Mouse (Mus musculus) kidney, embryonic 16.5 days (tissue): Measurements from ENCODE around the gene Arf5. TPM values are rescaled to one million over a fixed set of nuclear protein-coding genes. Genes with fewer than 3 reads are reported as not detected.
A peak's percentile ranks its signal among the peaks of the same experiment; 100 is the strongest.

Source experiments
- ATAC-seq: fragments of 200-750 bp; cut with Nextera tagmentation; 2 replicates; pipeline ENCODE4 v1.8.0; 2017; ENCODE audit warnings: moderate TSS enrichment; ENCODE audit not compliant: low FRiP score, low TSS enrichment
- H3K27ac ChIP-seq: fragments of 300-500 bp; sonication (generic); 2 replicates; pipeline ENCODE4 v1.5.1; 2014; ENCODE audit warnings: low read length
- H3K27me3 ChIP-seq: fragments of 300-500 bp; sonication (generic); 2 replicates; pipeline ENCODE4 v1.6.1; 2014; ENCODE audit warnings: low read length, control low read depth, mixed read lengths; ENCODE audit not compliant: insufficient read depth
- H3K36me3 ChIP-seq: fragments of 300-500 bp; sonication (generic); 2 replicates; pipeline ENCODE4 v1.6.1; 2014; ENCODE audit warnings: low read length, control low read depth, mixed read lengths; ENCODE audit not compliant: insufficient read depth
- H3K4me1 ChIP-seq: fragments of 300-500 bp; sonication (generic); 2 replicates; pipeline ENCODE4 v1.6.1; 2014; ENCODE audit warnings: low read length, control low read depth, mixed read lengths; ENCODE audit not compliant: insufficient read depth
- H3K4me2 ChIP-seq: fragments of 300-500 bp; sonication (generic); replicated peaks from 2 replicates; pipeline ENCODE4 v1.6.1; 2014; ENCODE audit warnings: low read depth, low read length
- H3K4me3 ChIP-seq: fragments of 300-500 bp; sonication (generic); 2 replicates; pipeline ENCODE4 v1.5.1; 2014; ENCODE audit warnings: mild to moderate bottlenecking, low read length
- H3K9ac ChIP-seq: fragments of 300-500 bp; sonication (generic); replicated peaks from 2 replicates; pipeline ENCODE4 v1.6.1; 2014; ENCODE audit warnings: low read length
- H3K9me3 ChIP-seq: fragments of 300-500 bp; sonication (generic); 2 replicates; pipeline ENCODE4 v1.6.1; 2016; ENCODE audit warnings: low read length, control low read depth
- WGBS: fragments of 180-500 bp; shearing (Covaris S2); extraction: QIAGEN DNeasy Blood & Tissue Kit; methylation state at CpG from one replicate; pipeline ENCODE4 v1.1.7; 2014; 5-methylcytosine and 5-hydroxymethylcytosine counted together
- polyA plus RNA-seq: library from polyadenylated mRNA; unstranded; fragments of >200 nt; fragmentation: Nextera tagmentation; extraction: Ambion mirVana; gene quantifications from 2 replicates; pipeline ENCODE4 v1.2.1, GENCODE M21; 2015

Arf5 gene
- 328 and 350 TPM in 2 replicates for polyA plus RNA-seq

GRCm38 (mm10) chr6:28423313-28423712 is at the start of gene Arf5:
TSS of gene Arf5 (plus strand) at chr6:28423560.
- WGBS = 0% methylated on average over 30 of the region's 42 CpGs
- Histone ChIP-seq H3K27me3 (no peaks in the 10 kb centered on the region), H3K4me3 (peak within 1 kb of the TSS; percentile 89), H3K9me3 (no peaks in the 10 kb centered on the region), H3K27ac (peak within 1 kb of the TSS; percentile 74), H3K4me1 (peaks cover 38% of the 10 kb centered on the region), H3K9ac (peak within 1 kb of the TSS; percentile 94), H3K4me2 (peak within 1 kb of the TSS; percentile 67), H3K36me3 (peaks cover 27% of the 10 kb centered on the region)
- ATAC-seq = peak; percentile 73

DNA sequence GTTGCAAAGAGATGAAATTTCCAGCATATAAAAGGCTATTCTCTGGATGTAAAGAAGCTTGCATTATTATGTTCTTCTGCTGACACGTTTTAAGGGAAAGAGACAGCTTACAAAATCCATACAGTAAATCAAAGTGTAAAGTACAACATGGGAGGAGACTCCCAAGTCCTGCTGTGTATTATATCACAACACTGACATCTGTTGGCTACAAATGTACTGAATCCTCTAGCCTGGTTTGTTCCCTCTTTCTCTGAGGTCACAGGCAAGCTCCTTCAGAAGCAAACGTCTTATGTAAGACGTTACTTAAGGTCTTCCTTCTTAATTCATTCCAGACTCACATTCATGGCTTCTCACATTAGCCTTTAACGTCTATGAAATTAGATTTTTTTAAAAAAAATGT is 41.4 kb upstream of the Arf5 start:
- Histone ChIP-seq H3K27me3 (no peaks in the 10 kb centered on the region), H3K27ac (no peak overlapping the region), H3K9ac (no peak overlapping the region), H3K4me1 (no peaks in the 10 kb centered on the region), H3K4me2 (no peak overlapping the region), H3K9me3 (no peaks in the 10 kb centered on the region), H3K4me3 (no peak overlapping the region), H3K36me3 (no peaks in the 10 kb centered on the region)
- 43% methylated on average over 4 of the region's 4 CpGs for WGBS
- ATAC-seq = no peak

DNA sequence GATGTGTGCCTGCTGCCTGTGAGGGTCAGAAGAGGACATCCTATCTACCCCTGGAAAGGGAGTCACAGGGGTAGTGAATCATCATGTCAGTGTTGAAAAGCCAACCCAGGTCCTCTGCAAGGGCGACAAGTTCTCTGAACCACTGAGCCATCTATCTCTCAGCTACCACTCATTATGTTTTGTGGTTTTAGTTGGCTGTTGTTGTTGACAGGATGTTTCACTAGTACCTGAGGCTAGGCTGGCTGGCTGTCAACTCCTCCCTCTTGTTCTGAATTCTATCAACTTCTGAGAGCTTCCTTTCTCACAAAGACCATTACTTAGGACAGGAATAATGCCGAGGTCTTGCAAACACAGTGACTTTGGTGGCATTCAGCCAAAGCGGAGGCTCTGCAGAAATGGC is 38.2 kb upstream of the Arf5 start:
- H3K4me2 ChIP-seq = no peak overlapping the region
- H3K9me3 ChIP-seq = no peaks in the 10 kb centered on the region
- 65% methylated on average over 3 of the region's 3 CpGs for WGBS
- no peak overlapping the region for H3K9ac ChIP-seq
- H3K4me3 ChIP-seq = no peak overlapping the region
- ATAC-seq = no peak
- no peaks in the 10 kb centered on the region for H3K36me3 ChIP-seq
- no peaks in the 10 kb centered on the region for H3K4me1 ChIP-seq
- H3K27ac ChIP-seq = no peak overlapping the region
- no peaks in the 10 kb centered on the region for H3K27me3 ChIP-seq

DNA sequence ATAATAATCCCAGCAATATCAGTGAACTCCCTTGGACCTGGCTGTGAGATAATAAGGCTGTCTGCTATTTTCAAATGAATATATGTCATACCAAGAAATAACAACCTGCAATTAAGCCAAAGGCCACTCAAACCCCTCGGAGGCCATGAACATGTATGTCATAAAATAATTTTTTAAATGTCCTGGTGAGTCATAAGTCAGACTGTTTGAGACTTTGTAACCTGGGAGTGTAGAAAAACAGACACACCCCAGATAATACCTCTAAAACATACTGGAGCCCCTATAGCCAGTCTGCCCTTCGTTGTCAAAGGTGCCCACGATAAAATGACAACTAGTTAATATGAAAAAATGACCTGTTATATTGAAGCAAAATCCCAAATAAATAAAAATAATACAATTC is 34.3 kb upstream of the Arf5 start:
- no peak overlapping the region for H3K4me2 ChIP-seq
- 88% methylated on average over 3 of the region's 3 CpGs for WGBS
- no peak overlapping the region for H3K4me3 ChIP-seq
- no peaks in the 10 kb centered on the region for H3K9me3 ChIP-seq
- no peaks in the 10 kb centered on the region for H3K4me1 ChIP-seq
- no peaks in the 10 kb centered on the region for H3K27me3 ChIP-seq
- ATAC-seq = no peak
- no peak overlapping the region for H3K27ac ChIP-seq
- H3K36me3 ChIP-seq = no peaks in the 10 kb centered on the region
- H3K9ac ChIP-seq = no peak overlapping the region

DNA sequence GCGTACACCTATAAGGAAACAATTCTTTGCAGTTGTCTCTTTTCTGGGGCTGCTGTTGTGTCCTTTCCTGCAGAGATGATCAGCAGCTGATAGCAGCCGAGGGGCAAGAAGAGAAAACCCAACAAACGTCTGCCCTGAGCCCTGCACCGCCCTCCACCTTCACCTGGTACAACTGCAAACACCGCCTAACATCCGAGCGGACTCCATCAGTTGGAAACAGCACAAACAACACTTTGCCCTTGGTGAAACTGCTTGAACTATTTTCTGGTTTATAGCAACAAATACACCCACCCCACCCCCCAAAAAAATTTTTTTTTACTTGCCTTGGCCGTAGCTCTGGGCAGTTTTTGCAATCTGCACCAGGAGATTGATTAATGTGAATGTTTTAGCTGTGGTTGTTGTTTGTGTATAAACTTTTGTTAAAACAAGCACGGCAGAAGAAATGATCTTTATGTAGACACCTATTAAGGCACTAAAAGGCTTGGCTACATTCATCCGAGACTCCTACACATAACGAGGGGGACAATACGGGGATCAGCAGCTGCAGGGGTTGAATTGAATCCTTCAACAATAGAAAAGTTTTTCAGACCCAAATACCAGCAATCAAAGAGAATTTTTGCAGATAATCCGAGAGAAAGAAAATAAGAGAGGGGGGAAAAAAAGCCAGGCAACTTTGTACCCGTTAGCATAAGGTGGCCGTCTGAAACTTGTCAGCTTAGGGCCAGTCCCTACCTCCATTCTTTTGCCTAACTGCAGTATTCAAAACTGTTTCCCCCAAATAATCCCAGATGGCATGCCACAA is 27.1 kb upstream of the Arf5 start:
- peak overlapping the region; percentile 88; the same call in 1 of the 2 replicates for H3K4me2 ChIP-seq
- H3K27me3 ChIP-seq = peaks cover 31% of the 10 kb centered on the region
- 32% methylated on average over 15 of the region's 15 CpGs for WGBS
- ATAC-seq = no peak
- no peaks in the 10 kb centered on the region for H3K36me3 ChIP-seq
- H3K4me3 ChIP-seq = peak overlapping the region; percentile 54; the same call in 1 of the 2 replicates
- H3K4me1 ChIP-seq = peaks cover 5% of the 10 kb centered on the region
- H3K9me3 ChIP-seq = peaks cover 10% of the 10 kb centered on the region
- H3K9ac ChIP-seq = no peak overlapping the region
- H3K27ac ChIP-seq = no peak overlapping the region

DNA sequence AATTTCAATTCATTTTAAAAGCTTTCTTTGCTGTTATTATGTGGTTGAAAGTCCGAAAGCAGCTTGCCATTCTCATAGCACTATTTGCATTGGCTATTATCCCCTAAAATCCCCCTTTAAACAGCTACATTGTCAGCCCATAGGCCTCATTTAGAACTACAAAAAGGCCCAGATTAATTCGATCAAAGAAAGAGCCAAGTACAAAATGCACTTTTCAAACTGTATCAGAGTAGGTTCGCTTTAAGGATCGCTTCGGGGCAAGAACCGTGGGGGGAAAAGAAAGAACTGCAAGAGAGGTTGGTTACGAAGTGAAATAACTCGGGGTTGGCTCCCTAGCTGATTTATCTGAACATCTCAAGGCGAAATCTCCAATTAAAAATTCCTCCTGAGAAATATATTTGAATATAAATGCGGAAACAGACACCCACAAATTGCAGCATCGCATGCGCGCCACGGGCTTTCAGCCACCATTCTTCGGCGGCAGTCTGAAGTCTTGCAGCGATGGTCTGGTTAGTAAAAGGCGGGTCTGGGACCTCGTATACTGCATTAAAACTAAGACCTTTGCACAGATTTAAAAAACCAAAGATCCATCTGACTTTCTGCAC is 26.4 kb upstream of the Arf5 start:
- Histone ChIP-seq H3K4me1 (peaks cover 5% of the 10 kb centered on the region), H3K4me3 (peak overlapping the region; percentile 54), H3K9ac (0 out of 2 replicates have a peak overlapping the region, but pooled peaks have one; percentile 19), H3K36me3 (no peaks in the 10 kb centered on the region), H3K4me2 (peak overlapping the region; percentile 88), H3K27ac (no peak overlapping the region), H3K27me3 (peaks cover 31% of the 10 kb centered on the region), H3K9me3 (peaks cover 10% of the 10 kb centered on the region)
- WGBS = 2% methylated on average over 19 of the region's 19 CpGs
- no peak for ATAC-seq

GRCm38 (mm10) chr6:28397681-28398203 is 25.6 kb upstream of the Arf5 start, which contains the start of gene Zfp800:
TSS of gene Zfp800 (minus strand) at chr6:28398005.
- Histone ChIP-seq H3K4me1 (peaks cover 5% of the 10 kb centered on the region), H3K27me3 (peaks cover 31% of the 10 kb centered on the region), H3K27ac (no peak within 1 kb of the TSS), H3K4me2 (peak within 1 kb of the TSS; percentile 88), H3K4me3 (peak within 1 kb of the TSS; percentile 54), H3K36me3 (no peaks in the 10 kb centered on the region), H3K9ac (peak within 1 kb of the TSS; percentile 56), H3K9me3 (peaks cover 10% of the 10 kb centered on the region)
- WGBS = 3% methylated on average over 33 of the region's 33 CpGs
- peak; percentile 47; the same call in 1 of the 2 replicates for ATAC-seq

DNA sequence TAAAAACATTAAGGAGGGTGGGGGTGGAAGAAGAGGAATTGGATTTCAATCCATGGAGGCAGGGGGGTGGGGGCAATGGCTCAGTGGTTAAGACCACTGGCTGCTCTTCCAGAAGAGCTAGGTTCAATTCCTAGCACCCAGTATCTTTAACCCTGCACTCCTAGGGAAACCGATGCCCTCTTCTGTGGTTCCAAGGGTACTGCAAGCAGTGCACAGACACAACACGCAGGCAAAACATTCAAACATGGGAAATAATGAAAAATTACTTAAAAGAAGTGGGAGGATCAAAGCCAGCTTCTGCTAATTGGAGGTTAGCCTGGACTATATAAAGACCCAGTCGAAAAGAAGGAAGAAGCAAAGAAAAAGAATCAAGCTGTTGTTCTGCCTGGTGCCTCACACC is 24.6 kb upstream of the Arf5 start:
- H3K27me3 ChIP-seq = peaks cover 31% of the 10 kb centered on the region
- no peak for ATAC-seq
- peaks cover 10% of the 10 kb centered on the region for H3K9me3 ChIP-seq
- H3K9ac ChIP-seq = no peak overlapping the region
- peaks cover 5% of the 10 kb centered on the region for H3K4me1 ChIP-seq
- no peaks in the 10 kb centered on the region for H3K36me3 ChIP-seq
- H3K4me3 ChIP-seq = no peak overlapping the region
- 81% methylated on average over 3 of the region's 3 CpGs for WGBS
- H3K27ac ChIP-seq = no peak overlapping the region
- H3K4me2 ChIP-seq = no peak overlapping the region

- H3K36me3 ChIP-seq = no peaks in the 10 kb centered on the region
- no peak for ATAC-seq
- no peak overlapping the region for H3K9ac ChIP-seq
- 92% methylated on average over 4 of the region's 4 CpGs for WGBS
- peaks cover 14% of the 10 kb centered on the region for H3K9me3 ChIP-seq
- H3K4me1 ChIP-seq = peaks cover 5% of the 10 kb centered on the region
- no peak overlapping the region for H3K27ac ChIP-seq
- H3K4me3 ChIP-seq = no peak overlapping the region
- H3K27me3 ChIP-seq = peaks cover 31% of the 10 kb centered on the region
- H3K4me2 ChIP-seq = no peak overlapping the region
Measured at GRCm38 (mm10) chr6:28399791-28400190, 23.6 kb upstream of the Arf5 start.

DNA sequence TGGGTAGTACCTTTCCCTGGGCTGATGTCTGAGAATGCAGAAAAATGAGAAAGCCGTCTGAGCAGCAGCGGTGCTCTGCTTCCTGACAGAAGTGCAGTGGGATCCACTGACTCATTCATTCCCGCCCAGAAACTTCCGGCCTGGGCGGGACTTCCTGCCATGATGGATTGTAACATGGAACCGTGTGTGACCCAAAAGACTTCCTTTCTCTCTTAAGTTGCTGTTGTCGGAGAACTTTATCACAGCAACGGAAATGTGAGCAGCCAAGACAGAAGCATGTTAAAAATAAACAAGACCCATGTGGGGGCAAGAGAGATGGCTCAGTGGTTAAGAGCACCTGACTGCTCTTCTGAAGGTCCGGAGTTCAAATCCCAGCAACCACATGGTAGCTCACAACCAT is 13.3 kb upstream of the Arf5 start:
- Histone ChIP-seq H3K27me3 (no peaks in the 10 kb centered on the region), H3K36me3 (peaks cover under 1% of the 10 kb centered on the region; the same call in 1 of the 2 replicates), H3K4me1 (no peaks in the 10 kb centered on the region), H3K9me3 (no peaks in the 10 kb centered on the region), H3K27ac (no peak overlapping the region), H3K4me2 (no peak overlapping the region), H3K9ac (no peak overlapping the region), H3K4me3 (no peak overlapping the region)
- 75% methylated on average over 9 of the region's 9 CpGs for WGBS
- ATAC-seq = no peak
